Mouse (Mus musculus) MEL (cell line): Measurements from ENCODE around the gene Gm5136. TPM values are rescaled to one million over a fixed set of nuclear protein-coding genes. Genes with fewer than 3 reads are reported as not detected.

Source experiments
- DNase-seq: peaks from one replicate; pipeline ENCODE4 v3.0.0; 2011; ENCODE audit warnings: low read depth, low spot score
- H3K27ac ChIP-seq: 2 replicates; pipeline ENCODE4 v1.5.1; 2012; ENCODE audit warnings: low read depth, mild to moderate bottlenecking, control low read depth, low read length, moderate library complexity; ENCODE audit not compliant: control insufficient read depth
- H3K27me3 ChIP-seq, 2 experiments: fragments of 150-350 bp in 1 of 2; sonication (generic) in 1 of 2; 2 replicates each; pipeline ENCODE4 v1.6.1; 2012; ENCODE audit warnings: low read length in 2 of 2, mild to moderate bottlenecking in 2 of 2, improper control_type of control experiment in 1 of 2, moderate library complexity in 1 of 2; ENCODE audit not compliant: insufficient read depth in 2 of 2, control insufficient read depth in 1 of 2
- H3K36me3 ChIP-seq, 2 experiments: 2 replicates each; pipeline ENCODE4 v1.6.1; 2012 to 2014; ENCODE audit warnings: low read length in 2 of 2, improper control_type of control experiment in 1 of 2, inconsistent platforms in 1 of 2, mild to moderate bottlenecking in 1 of 2; ENCODE audit not compliant: insufficient read depth in 2 of 2, control insufficient read depth in 1 of 2
- H3K4me1 ChIP-seq, 2 experiments: fragments of 150-350 bp in 1 of 2; sonication (generic) in 1 of 2; 2 replicates each; pipeline ENCODE4 v1.6.1; 2012; ENCODE audit warnings: low read length in 2 of 2, improper control_type of control experiment in 1 of 2, mild to moderate bottlenecking in 1 of 2; ENCODE audit not compliant: insufficient read depth in 2 of 2, control insufficient read depth in 1 of 2
- H3K4me3 ChIP-seq, 2 experiments: fragments of 150-350 bp in 1 of 2; sonication (generic) in 1 of 2; 2 replicates each; pipeline ENCODE4 v1.5.1; 2012; ENCODE audit warnings: low read depth in 2 of 2, low read length in 2 of 2, mild to moderate bottlenecking in 2 of 2, moderate library complexity in 2 of 2, control low read depth in 1 of 2, improper control_type of control experiment in 1 of 2; ENCODE audit not compliant: control insufficient read depth in 1 of 2, insufficient read depth in 1 of 2
- H3K79me2 ChIP-seq: 2 replicates; pipeline ENCODE4 v1.6.1; 2012; ENCODE audit warnings: mild to moderate bottlenecking, low read length, moderate library complexity; ENCODE audit not compliant: control insufficient read depth, poor library complexity, insufficient read depth
- H3K9ac ChIP-seq: 2 replicates; pipeline ENCODE4 v1.6.1; 2012; ENCODE audit warnings: low read depth, mild to moderate bottlenecking, control low read depth, low read length, moderate library complexity; ENCODE audit not compliant: control insufficient read depth, poor library complexity, severe bottlenecking
- H3K9me3 ChIP-seq: fragments of 150-350 bp; sonication (generic); replicated peaks from 2 replicates; pipeline ENCODE4 v1.6.1; 2012; ENCODE audit warnings: mild to moderate bottlenecking, low read length, improper control_type of control experiment, moderate library complexity; ENCODE audit not compliant: insufficient read depth
- CHD1 ChIP-seq: IDR thresholded peaks from 2 replicates; pipeline ENCODE4 v1.6.1; 2012; ENCODE audit warnings: low read depth, mild to moderate bottlenecking, inconsistent platforms, low read length, improper control_type of control experiment
- CHD2 ChIP-seq: IDR thresholded peaks from 2 replicates; pipeline ENCODE4 v1.6.1; 2011; ENCODE audit warnings: low read length, improper control_type of control experiment
- ELF1 ChIP-seq: IDR thresholded peaks from 2 replicates; pipeline ENCODE4 v1.6.1; 2014; ENCODE audit warnings: low read depth, mild to moderate bottlenecking, inconsistent platforms, low read length, improper control_type of control experiment, moderate library complexity
- EP300 ChIP-seq, 2 experiments: IDR thresholded peaks; 2 replicates each; pipeline ENCODE4 v1.6.1; 2011; ENCODE audit warnings: improper control_type of control experiment in 2 of 2, low read length in 2 of 2, low read depth in 1 of 2, mild to moderate bottlenecking in 1 of 2
- ETS1 ChIP-seq: IDR thresholded peaks from 2 replicates; pipeline ENCODE4 v1.6.1; 2012; ENCODE audit warnings: low read depth, mild to moderate bottlenecking, inconsistent platforms, low read length, improper control_type of control experiment, moderate library complexity
- KAT2A ChIP-seq: conservative IDR thresholded peaks from 2 replicates; pipeline ENCODE4 v1.6.1; 2012; ENCODE audit warnings: low read depth, low read length, improper control_type of control experiment, inconsistent platforms
- MAX ChIP-seq: IDR thresholded peaks from 2 replicates; pipeline ENCODE4 v1.6.1; 2011; ENCODE audit warnings: low read length, improper control_type of control experiment
- MXI1 ChIP-seq: IDR thresholded peaks from 2 replicates; pipeline ENCODE4 v1.6.1; 2011; ENCODE audit warnings: mild to moderate bottlenecking, low read depth, low read length, improper control_type of control experiment
- MYB ChIP-seq: IDR thresholded peaks from 2 replicates; pipeline ENCODE4 v1.6.1; 2011; ENCODE audit warnings: mild to moderate bottlenecking, low read depth, low read length, improper control_type of control experiment
- NRF1 ChIP-seq: IDR thresholded peaks from 2 replicates; pipeline ENCODE4 v1.6.1; 2014; ENCODE audit warnings: low read depth, mild to moderate bottlenecking, inconsistent platforms, low read length, improper control_type of control experiment, moderate library complexity; ENCODE audit not compliant: poor library complexity, insufficient read depth, severe bottlenecking
- POLR2AphosphoS2 ChIP-seq: IDR thresholded peaks from 2 replicates; pipeline ENCODE4 v1.6.1; 2011; ENCODE audit warnings: low read length, improper control_type of control experiment
- POLR2AphosphoS5 ChIP-seq: IDR thresholded peaks from 2 replicates; pipeline ENCODE4 v1.6.1; 2012; ENCODE audit warnings: low read depth, borderline replicate concordance, mild to moderate bottlenecking, inconsistent platforms, low read length, moderate library complexity, mixed read lengths
- RAD21 ChIP-seq: IDR thresholded peaks from 2 replicates; pipeline ENCODE4 v1.6.1; 2011; ENCODE audit warnings: mild to moderate bottlenecking, low read depth, low read length, improper control_type of control experiment
- TAL1 ChIP-seq: IDR thresholded peaks from 2 replicates; pipeline ENCODE4 v1.6.1; 2012; ENCODE audit warnings: mild to moderate bottlenecking, inconsistent platforms, low read length, moderate library complexity, mixed read lengths
- TCF12 ChIP-seq: IDR thresholded peaks from 2 replicates; pipeline ENCODE4 v1.6.1; 2014; ENCODE audit warnings: low read depth, mild to moderate bottlenecking, inconsistent platforms, low read length, improper control_type of control experiment, moderate library complexity
- ZKSCAN1 ChIP-seq: IDR thresholded peaks from 2 replicates; pipeline ENCODE4 v1.6.1; 2012; ENCODE audit warnings: low read depth, mild to moderate bottlenecking, inconsistent platforms, low read length, improper control_type of control experiment, moderate library complexity
- ZNF384 ChIP-seq: IDR thresholded peaks from 2 replicates; pipeline ENCODE4 v1.6.1; 2012; ENCODE audit warnings: low read depth, mild to moderate bottlenecking, inconsistent platforms, low read length, improper control_type of control experiment
- polyA plus RNA-seq, 2 experiments: library from polyadenylated mRNA; stranded (reverse) in 1 of 2; unstranded in 1 of 2; fragments of >175 nt in 1 of 2; fragments of >200 nt in 1 of 2; gene quantifications; 2 replicates each; pipeline versions ENCODE4 v1.2.1 to v1.2.4; 2012; ENCODE audit warnings: low replicate concordance in 2 of 2, low read depth in 1 of 2; ENCODE audit not compliant: insufficient read length in 2 of 2, insufficient read depth in 1 of 2, missing spikeins in 1 of 2
- total RNA-seq: library from RNA; depleted of rRNA; stranded (reverse); fragments of 300-350 nt; gene quantifications from 2 replicates; pipeline ENCODE4 v1.2.3, GENCODE M21; 2012

Gene Gm5136
- total and polyA plus RNA-seq, 3 experiments = not detected

DNA sequence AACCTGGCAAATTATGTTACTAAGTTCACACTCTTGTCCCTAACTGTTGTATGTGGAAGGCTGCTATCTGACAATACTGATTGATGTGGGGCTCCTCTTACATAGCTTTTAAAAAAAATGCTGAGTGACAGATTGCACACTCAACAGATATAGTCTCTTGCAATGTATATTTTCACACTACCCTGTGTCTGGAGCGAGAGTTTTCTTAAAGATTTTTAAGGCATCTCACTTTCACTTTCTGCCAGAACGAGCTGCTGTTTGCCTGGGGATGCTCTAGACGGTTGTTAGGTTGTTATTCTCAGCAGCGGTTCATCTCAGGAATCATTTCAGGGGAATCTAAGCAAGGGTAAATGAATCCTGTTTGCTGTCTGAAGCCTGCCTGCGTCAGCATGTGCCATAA lies 2.9 kb downstream of the Gm5136 start:
- no peaks in the 10 kb centered on the region for H3K9me3 ChIP-seq
- H3K4me3 ChIP-seq = no peak overlapping the region
- H3K4me1 ChIP-seq = no peaks in the 10 kb centered on the region
- H3K79me2 ChIP-seq = no peaks in the 10 kb centered on the region
- no peak for DNase-seq
- no peaks in the 10 kb centered on the region for H3K27me3 ChIP-seq
- H3K9ac ChIP-seq = no peak overlapping the region
- TF ChIP-seq TAL1 (no peak), MYB (no peak), ETS1 (no peak), TCF12 (no peak)
- H3K27ac ChIP-seq = no peak overlapping the region
- no peaks in the 10 kb centered on the region for H3K36me3 ChIP-seq

DNA sequence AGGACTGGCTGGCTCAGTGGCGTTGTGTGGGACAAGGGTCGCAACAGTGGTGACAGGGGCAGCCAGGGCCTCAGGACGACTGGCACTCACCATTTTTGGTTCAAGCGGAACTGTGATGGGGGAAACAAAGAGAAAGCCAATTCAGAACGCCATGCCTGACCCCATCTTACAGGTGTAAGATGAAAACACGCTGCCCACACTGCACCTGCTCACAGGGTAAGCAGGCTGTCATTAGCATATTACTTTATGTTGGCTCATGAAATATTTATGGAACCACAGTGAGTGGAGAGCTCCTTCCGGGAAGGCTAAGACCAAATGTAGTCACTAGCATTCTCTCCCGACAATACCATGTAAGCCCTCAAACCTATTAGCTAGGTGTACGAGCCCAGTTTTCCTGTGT lies 9.0 kb downstream of the Gm5136 start:
- H3K4me3 ChIP-seq = no peak overlapping the region
- H3K27ac ChIP-seq = no peak overlapping the region
- H3K36me3 ChIP-seq = no peaks in the 10 kb centered on the region
- no peaks in the 10 kb centered on the region for H3K79me2 ChIP-seq
- no peaks in the 10 kb centered on the region for H3K9me3 ChIP-seq
- no peak for TF ChIP-seq CHD1
- no peak for TF ChIP-seq MAX
- TF ChIP-seq TCF12 = no peak
- no peak for TF ChIP-seq ZNF384
- no peak for TF ChIP-seq EP300 (IDR thresholded peaks at IDR 0.05; ENCODE audit: low read depth in 1 of 2, low read length in 2 of 2)
- TF ChIP-seq POLR2AphosphoS5 = no peak
- TF ChIP-seq POLR2AphosphoS2 = no peak
- no peak for TF ChIP-seq MYB
- no peak for TF ChIP-seq RAD21
- no peak for TF ChIP-seq ELF1
- no peak for TF ChIP-seq ZKSCAN1
- TF ChIP-seq KAT2A = no peak
- no peak for TF ChIP-seq NRF1
- no peak for TF ChIP-seq CHD2
- TF ChIP-seq MXI1 = no peak
- TF ChIP-seq, all 39 proteins: peak for 0
- H3K9ac ChIP-seq = no peak overlapping the region
- no peaks in the 10 kb centered on the region; a peak in 1 of 4 replicates for H3K27me3 ChIP-seq
- no peaks in the 10 kb centered on the region for H3K4me1 ChIP-seq
- no peak for DNase-seq
